Mouse (Mus musculus) liver, embryonic 14.5 days (tissue): ENCODE measurements around the gene Axl. TPM values are rescaled to one million over a fixed set of nuclear protein-coding genes. Genes with fewer than 3 reads are reported as not detected.
"Not testable (repeated sequence)": the region's sequence is repeated elsewhere in the genome, so short reads cannot be mapped to it uniquely, and the experiment has no call there.

Source experiments
- ATAC-seq: fragments of 200-750 bp; cut with Nextera tagmentation; 2 replicates; pipeline ENCODE4 v1.8.0; 2017; ENCODE audit warnings: moderate number of reproducible peaks, mild to moderate bottlenecking, moderate library complexity; ENCODE audit not compliant: insufficient read depth
- DNase-seq, 3 experiments: peaks; one replicate each; pipeline ENCODE4 v3.0.0-alpha.2; 2012 to 2013; ENCODE audit warnings: low read depth in 3 of 3, low spot score in 3 of 3
- H3K27ac ChIP-seq: fragments of 300-500 bp; sonication (generic); 2 replicates; pipeline ENCODE4 v1.5.1; 2014; ENCODE audit warnings: moderate library complexity, mild to moderate bottlenecking, control low read depth, inconsistent platforms
- H3K27me3 ChIP-seq: fragments of 300-500 bp; sonication (generic); 2 replicates; pipeline ENCODE4 v1.6.1; 2014; ENCODE audit warnings: mild to moderate bottlenecking, low read length, moderate library complexity; ENCODE audit not compliant: control insufficient read depth, insufficient read depth
- H3K36me3 ChIP-seq: fragments of 300-500 bp; sonication (generic); replicated peaks from 2 replicates; pipeline ENCODE4 v1.6.1; 2014; ENCODE audit warnings: low read depth; ENCODE audit not compliant: control insufficient read depth, insufficient read depth
- H3K4me1 ChIP-seq, 2 experiments: fragments of 200-500 bp in 1 of 2; fragments of 300-500 bp in 1 of 2; sonication (generic) in 1 of 2; replicated peaks; 2 replicates each; pipeline ENCODE4 v1.6.1; 2012 to 2014; ENCODE audit warnings: antibody characterized with exemption in 1 of 2, inconsistent platforms in 1 of 2, low read length in 1 of 2; ENCODE audit not compliant: control insufficient read depth in 2 of 2, insufficient read depth in 2 of 2
- H3K4me2 ChIP-seq: fragments of 300-500 bp; sonication (generic); 2 replicates; pipeline ENCODE4 v1.6.1; 2014; ENCODE audit warnings: low read depth, mild to moderate bottlenecking, control low read depth, moderate library complexity
- H3K4me3 ChIP-seq, 2 experiments: fragments of 200-500 bp in 1 of 2; fragments of 300-500 bp in 1 of 2; sonication (generic) in 1 of 2; 2 replicates each; pipeline ENCODE4 v1.5.1; 2012 to 2014; ENCODE audit warnings: low read depth in 2 of 2, low read length in 2 of 2, mild to moderate bottlenecking in 2 of 2, control low read depth in 1 of 2, inconsistent platforms in 1 of 2, moderate library complexity in 1 of 2; ENCODE audit not compliant: insufficient read depth in 1 of 2
- H3K9ac ChIP-seq: fragments of 300-500 bp; sonication (generic); replicated peaks from 2 replicates; pipeline ENCODE4 v1.6.1; 2014; ENCODE audit warnings: mild to moderate bottlenecking, control low read depth, moderate library complexity
- H3K9me3 ChIP-seq: fragments of 300-500 bp; sonication (generic); 2 replicates; pipeline ENCODE4 v1.6.1; 2016; ENCODE audit warnings: low read length, mixed read lengths; ENCODE audit not compliant: control insufficient read depth
- CTCF ChIP-seq: IDR thresholded peaks from 2 replicates; pipeline ENCODE4 v1.5.1; 2016; ENCODE audit warnings: antibody characterized with exemption, low read depth, control low read depth
- EP300 ChIP-seq: IDR thresholded peaks from 2 replicates; pipeline ENCODE4 v1.6.1; 2016; ENCODE audit warnings: antibody characterized with exemption, low read depth
- WGBS: fragments of 180-500 bp; shearing (Covaris S2); extraction: QIAGEN DNeasy Blood & Tissue Kit; methylation state at CpG from one replicate; pipeline ENCODE4 v1.1.7; 2014; ENCODE audit not compliant: insufficient replicate concordance; 5-methylcytosine and 5-hydroxymethylcytosine counted together
- polyA plus RNA-seq, 2 experiments: library from polyadenylated mRNA; depleted of rRNA in 1 of 2; stranded (reverse) in 1 of 2; unstranded in 1 of 2; fragments of >200 nt; fragmentation: Nextera tagmentation in 1 of 2; extraction: Ambion mirVana in 1 of 2; gene quantifications; 2 replicates each; pipeline versions ENCODE4 v1.2.1 to v1.2.3; 2012 to 2014

Axl gene
- polyA plus RNA-seq, 2 experiments = 5.8 to 11.8 TPM

DNA sequence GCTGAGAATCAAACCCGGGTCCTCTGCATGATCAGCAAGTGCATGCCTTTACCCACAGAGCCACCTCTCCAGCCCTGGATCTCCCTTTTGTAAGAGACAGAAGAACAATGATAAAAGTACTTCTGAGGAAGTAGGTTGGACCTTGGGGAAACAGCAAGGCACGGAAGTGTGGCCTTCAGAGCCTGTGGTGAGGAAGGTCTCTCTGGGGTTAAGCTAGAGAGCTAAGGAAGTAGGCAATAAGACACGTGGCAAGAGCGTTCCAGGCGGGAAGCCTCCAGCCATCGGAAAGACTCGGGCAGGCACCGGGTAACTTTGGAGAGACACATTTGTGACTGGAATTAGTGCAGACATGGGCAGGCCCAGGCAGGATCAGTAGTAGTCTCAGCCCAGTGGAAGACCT is 6.3 kb upstream of the Axl start:
- H3K4me3 ChIP-seq = no peak overlapping the region
- no peak overlapping the region for H3K4me2 ChIP-seq
- no peak for ATAC-seq
- WGBS = 60% methylated on average over 8 of the region's 8 CpGs
- TF ChIP-seq EP300 (no peak), CTCF (no peak)
- H3K9me3 ChIP-seq = no peaks in the 10 kb centered on the region; the same call in 1 of the 2 replicates
- no peak for DNase-seq
- no peaks in the 10 kb centered on the region for H3K27me3 ChIP-seq
- no peak overlapping the region for H3K9ac ChIP-seq
- peaks cover 0 to 4% of the 10 kb centered on the region in 2 experiments; a peak in 1 of 4 replicates for H3K4me1 ChIP-seq
- no peaks in the 10 kb centered on the region for H3K36me3 ChIP-seq
- H3K27ac ChIP-seq = no peak overlapping the region

DNA sequence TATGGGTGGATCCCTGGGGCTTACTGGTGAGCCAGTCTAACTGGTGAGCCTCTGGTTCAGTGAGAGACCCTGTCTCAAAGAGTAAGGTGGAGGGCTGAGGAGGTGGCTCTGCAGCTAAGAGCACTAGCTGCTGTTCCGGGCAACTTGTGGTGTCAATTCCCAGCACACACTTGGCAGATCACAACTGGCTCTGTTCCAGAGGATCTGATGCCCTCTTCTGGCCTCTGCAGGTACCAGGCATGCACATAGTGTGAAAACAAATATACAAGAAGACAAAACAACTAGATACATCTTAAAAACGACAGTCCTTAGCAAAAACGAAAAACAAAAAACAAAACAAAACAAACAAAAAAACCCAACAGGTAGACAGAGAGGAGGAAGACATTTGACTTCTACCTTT is 5.2 kb upstream of the Axl start:
- Histone ChIP-seq H3K27ac (no peak overlapping the region), H3K4me1 (peaks cover 0 to 4% of the 10 kb centered on the region in 2 experiments; a peak in 1 of 4 replicates), H3K36me3 (no peaks in the 10 kb centered on the region), H3K9ac (no peak overlapping the region), H3K9me3 (no peaks in the 10 kb centered on the region; the same call in 1 of the 2 replicates), H3K4me2 (no peak overlapping the region), H3K4me3 (no peak overlapping the region), H3K27me3 (no peaks in the 10 kb centered on the region)
- DNase-seq (no peak), ATAC-seq (no peak)
- TF ChIP-seq CTCF (0 out of 2 replicates have a peak, but pooled peaks have one; percentile 22), EP300 (no peak)
- 41% methylated on average over 3 of the region's 3 CpGs for WGBS

DNA sequence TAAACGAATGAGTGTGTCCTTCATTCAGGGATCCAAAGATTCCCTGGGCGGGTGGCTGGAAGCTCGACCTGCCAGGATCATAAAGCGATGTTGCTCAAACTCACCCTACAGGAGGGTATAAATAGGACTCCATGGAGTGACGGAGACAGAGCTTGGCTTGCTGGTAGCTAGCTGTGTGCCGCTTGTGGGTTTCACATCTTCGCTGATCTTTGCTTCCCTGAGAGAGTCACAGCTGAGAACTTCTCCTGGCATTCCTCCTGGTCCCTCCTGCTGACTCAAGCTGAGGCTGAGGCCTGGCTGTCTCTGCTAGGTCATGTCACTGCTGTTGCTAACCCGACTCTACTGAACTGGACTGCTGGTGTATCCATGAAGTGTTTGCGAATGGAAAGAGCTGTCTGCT is 4.5 kb upstream of the Axl start:
- ATAC-seq = not testable (repeated sequence)

DNA sequence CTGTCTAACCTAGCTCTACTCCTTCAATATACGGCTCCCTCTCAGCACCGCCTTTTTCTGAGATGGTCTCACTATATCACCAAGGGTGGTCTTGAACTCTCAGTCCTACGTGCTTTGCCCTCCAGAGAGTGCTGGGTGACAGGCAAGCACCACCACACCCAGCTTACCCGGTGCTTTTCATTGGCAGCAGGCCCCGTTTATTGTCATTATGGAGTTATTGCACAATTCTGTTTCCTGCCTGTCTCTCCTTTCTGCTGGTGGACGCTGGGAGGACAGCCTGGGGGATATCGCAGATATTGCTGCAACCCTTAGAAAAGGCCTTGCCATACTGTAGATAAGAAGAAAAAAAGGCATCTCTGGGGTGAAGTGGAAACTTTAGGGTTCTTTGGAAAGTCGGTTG is 2.1 kb upstream of the Axl start:
- H3K9me3 ChIP-seq = no peaks in the 10 kb centered on the region
- no peak for ATAC-seq
- TF ChIP-seq EP300 (no peak), CTCF (no peak)
- H3K36me3 ChIP-seq = no peaks in the 10 kb centered on the region
- H3K4me2 ChIP-seq = no peak overlapping the region
- DNase-seq = no peak
- H3K27ac ChIP-seq = no peak overlapping the region
- H3K9ac ChIP-seq = no peak overlapping the region
- H3K4me1 ChIP-seq = peaks cover 0 to 4% of the 10 kb centered on the region in 2 experiments; a peak in 1 of 4 replicates
- H3K27me3 ChIP-seq = no peaks in the 10 kb centered on the region; the same call in 1 of the 2 replicates
- no peak overlapping the region for H3K4me3 ChIP-seq
- WGBS = 32% methylated on average over 8 of the region's 8 CpGs

More for the DNA sequence above, 4.5 kb upstream of the Axl start:
- not testable (repeated sequence) for H3K27ac ChIP-seq, H3K27me3 ChIP-seq, H3K4me2 ChIP-seq, DNase-seq, H3K4me1 ChIP-seq, H3K9ac ChIP-seq, H3K36me3 ChIP-seq, H3K4me3 ChIP-seq, H3K9me3 ChIP-seq
- WGBS = 50% methylated on average over 9 of the region's 9 CpGs

DNA sequence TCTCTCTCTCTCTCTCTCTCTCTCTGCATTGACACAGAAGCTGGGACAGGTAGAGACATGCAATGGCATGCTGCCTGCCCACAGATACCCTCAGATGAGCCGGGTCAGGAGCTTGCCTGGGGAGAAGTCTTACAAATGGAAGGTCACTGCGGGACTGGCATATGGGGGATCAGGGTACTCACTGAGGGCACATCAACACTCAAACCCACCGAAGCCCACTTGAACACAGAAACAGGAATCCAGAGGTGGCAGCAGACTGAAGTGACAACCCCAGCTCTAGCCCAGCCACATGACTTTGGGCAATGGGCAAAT is 580 bp upstream of the Axl start:
- Histone ChIP-seq H3K27me3 (no peaks in the 10 kb centered on the region; the same call in 1 of the 2 replicates), H3K27ac (no peak overlapping the region), H3K4me1 (peaks cover 0 to 4% of the 10 kb centered on the region in 2 experiments; a peak in 1 of 4 replicates), H3K4me3 (no peak overlapping the region), H3K4me2 (no peak overlapping the region), H3K36me3 (no peaks in the 10 kb centered on the region), H3K9me3 (no peaks in the 10 kb centered on the region), H3K9ac (no peak overlapping the region)
- no peak for ATAC-seq
- no peak for DNase-seq
- TF ChIP-seq CTCF = no peak
- no peak for TF ChIP-seq EP300
- WGBS = 53% methylated on average over 3 of the region's 3 CpGs
